Mouse (Mus musculus) megakaryocyte, adult 5-6 weeks (primary cell): ENCODE measurements around the gene Olfr455. TPM values are rescaled to one million over a fixed set of nuclear protein-coding genes. Genes with fewer than 3 reads are reported as not detected.

Experiments
- ATAC-seq: 2 replicates; pipeline ENCODE4 v1.8.0; 2016; ENCODE audit warnings: mild to moderate bottlenecking, inconsistent platforms; ENCODE audit not compliant: poor library complexity, severe bottlenecking
- total RNA-seq, 2 experiments: library from RNA; stranded (forward) in 1 of 2; stranded (reverse) in 1 of 2; fragments of 153-499, 151-499 nt in 1 of 2; fragments of 221-1000, 200-1000 nt in 1 of 2; gene quantifications; 2 replicates each; pipeline versions ENCODE4 v1.2.3 to v1.2.4; 2015 to 2017

Olfr455 gene
- total RNA-seq, 2 experiments from 2014 or later = not detected

GRCm38 (mm10) chr6:42489731-42490130 lies 57.7 kb downstream of the Olfr455 start:
- no peak for ATAC-seq

- ATAC-seq = no peak
These were observed 60.3 kb downstream of the Olfr455 start, which contains the start of gene Olfr456 for GRCm38 (mm10) chr6:42487114-42487513. Gene Olfr456 (minus strand): TSS chr6:42487214.

Other genes starting within 250 kb of the Olfr455 start
- gene Fam131b, start 222.9 kb downstream of the Olfr455 start, total RNA-seq (2015) = not detected in 2 replicates
- gene Fam131b, start 222.9 kb downstream of the Olfr455 start, total RNA-seq (2017) = not detected in 2 replicates
- gene Zyx, start 198.0 kb downstream of the Olfr455 start, total RNA-seq (2015) = 411 and 420 TPM in 2 replicates
- gene Zyx, start 198.0 kb downstream of the Olfr455 start, total RNA-seq (2017) = 117 and 131 TPM in 2 replicates
- not detected in 2 replicates for gene Epha1, start 174.3 kb downstream of the Olfr455 start, total RNA-seq (2015)
- gene Epha1, start 174.3 kb downstream of the Olfr455 start, total RNA-seq (2017) = not detected in 2 replicates
- 0.39 and 1.6 TPM in 2 replicates for gene Tas2r143, start 147.3 kb downstream of the Olfr455 start, total RNA-seq (2015)
- 1.5 TPM in 1 of 2 replicates, not detected in the other for gene Tas2r143, start 147.3 kb downstream of the Olfr455 start, total RNA-seq (2017)
- gene Tas2r135, start 142.2 kb downstream of the Olfr455 start, total RNA-seq (2015) = 0.25 and 0.59 TPM in 2 replicates
- gene Tas2r135, start 142.2 kb downstream of the Olfr455 start, total RNA-seq (2017) = not detected in 2 replicates
- 0.47 and 0.59 TPM in 2 replicates for gene Tas2r126, start 113.1 kb downstream of the Olfr455 start, total RNA-seq (2015)
- gene Tas2r126, start 113.1 kb downstream of the Olfr455 start, total RNA-seq (2017) = not detected in 2 replicates
- gene Olfr458, start 82.4 kb downstream of the Olfr455 start, total RNA-seq (2015) = not detected in 2 replicates
- not detected in 2 replicates for gene Olfr458, start 82.4 kb downstream of the Olfr455 start, total RNA-seq (2017)
- gene Olfr457, start 71.3 kb downstream of the Olfr455 start, total RNA-seq (2015) = not detected in 2 replicates
- gene Olfr457, start 71.3 kb downstream of the Olfr455 start, total RNA-seq (2017) = 0.04 TPM in 1 of 2 replicates, not detected in the other
- gene Olfr456, start 60.4 kb downstream of the Olfr455 start, total RNA-seq (2015) = not detected in 2 replicates
- not detected in 2 replicates for gene Olfr456, start 60.4 kb downstream of the Olfr455 start, total RNA-seq (2017)
- gene Tcaf3, start 50.1 kb upstream of the Olfr455 start, total RNA-seq (2015) = not detected in 2 replicates
- gene Tcaf3, start 50.1 kb upstream of the Olfr455 start, total RNA-seq (2017) = not detected in 2 replicates
- not detected in 2 replicates for gene Tcaf2, start 97.7 kb upstream of the Olfr455 start, total RNA-seq (2015)
- gene Tcaf2, start 97.7 kb upstream of the Olfr455 start, total RNA-seq (2017) = 0.22 TPM in 1 of 2 replicates, not detected in the other
- 0.04 TPM in 1 of 2 replicates, not detected in the other for gene Tcaf1, start 162.5 kb upstream of the Olfr455 start, total RNA-seq (2015)
- 0.11 TPM in 1 of 2 replicates, not detected in the other for gene Tcaf1, start 162.5 kb upstream of the Olfr455 start, total RNA-seq (2017)
- gene Olfr453, start 191.8 kb upstream of the Olfr455 start, total RNA-seq (2015) = not detected in 2 replicates
- not detected in 2 replicates for gene Olfr453, start 191.8 kb upstream of the Olfr455 start, total RNA-seq (2017)
- gene Olfr38, start 208.8 kb upstream of the Olfr455 start, total RNA-seq (2015) = not detected in 2 replicates
- not detected in 2 replicates for gene Olfr38, start 208.8 kb upstream of the Olfr455 start, total RNA-seq (2017)
- gene Olfr452, start 237.5 kb upstream of the Olfr455 start, total RNA-seq (2015) = not detected in 2 replicates
- not detected in 2 replicates for gene Olfr452, start 237.5 kb upstream of the Olfr455 start, total RNA-seq (2017)